Mouse (Mus musculus): ENCODE measurements around the gene Fam205c.
"Not testable (repeated sequence)": the region's sequence is repeated elsewhere in the genome, so short reads cannot be mapped to it uniquely, and the experiment has no call there.

The Fam205c gene

DNA sequence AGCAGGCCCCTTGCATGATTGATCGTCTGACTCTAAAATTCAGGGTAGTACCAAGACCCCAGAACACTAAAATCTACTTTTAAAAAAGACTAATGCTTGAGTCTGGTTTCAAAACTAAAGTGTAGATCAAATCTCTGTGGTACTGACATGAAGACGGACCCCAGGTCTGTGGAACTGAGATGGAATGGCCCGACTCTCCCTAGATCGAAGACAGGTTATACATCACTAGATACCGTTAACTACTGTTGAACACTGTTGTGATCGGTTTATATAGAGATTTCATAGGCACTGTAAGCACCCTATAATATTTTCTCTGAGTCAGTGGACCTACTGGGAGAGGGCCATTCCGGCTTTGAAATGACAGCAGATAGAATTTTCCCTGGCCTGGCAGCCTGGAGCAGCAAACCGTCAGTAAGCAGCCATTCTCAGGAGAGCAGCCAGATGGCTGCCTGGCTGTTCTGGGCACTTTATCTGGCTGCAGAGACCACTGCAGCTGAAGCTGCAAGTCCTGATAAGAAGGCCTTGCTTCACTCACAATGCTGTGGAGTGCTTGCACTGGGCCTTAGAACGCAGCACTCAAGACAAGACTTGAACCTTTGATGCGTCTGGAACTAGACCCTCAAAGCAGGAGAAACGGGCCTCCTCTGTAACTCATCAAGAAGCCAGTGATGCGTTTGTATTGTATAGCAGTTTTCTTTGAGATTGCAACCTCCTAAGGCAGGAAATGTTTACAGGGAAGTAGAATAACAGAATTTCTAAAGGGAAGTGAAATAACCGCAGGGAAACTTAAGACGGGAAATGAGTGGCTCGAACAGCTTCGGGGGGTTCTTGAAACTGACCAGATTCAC lies 6.0 kb upstream of the Fam205c start:
- in situ Hi-C loops (cut with MboI; ENCODE audit: unreplicated experiment in 2 of 2), result loop anchor here (5.0 kb wide), 1 partner anchor 82 kb away; no protein-coding TSS in a partner anchor

DNA sequence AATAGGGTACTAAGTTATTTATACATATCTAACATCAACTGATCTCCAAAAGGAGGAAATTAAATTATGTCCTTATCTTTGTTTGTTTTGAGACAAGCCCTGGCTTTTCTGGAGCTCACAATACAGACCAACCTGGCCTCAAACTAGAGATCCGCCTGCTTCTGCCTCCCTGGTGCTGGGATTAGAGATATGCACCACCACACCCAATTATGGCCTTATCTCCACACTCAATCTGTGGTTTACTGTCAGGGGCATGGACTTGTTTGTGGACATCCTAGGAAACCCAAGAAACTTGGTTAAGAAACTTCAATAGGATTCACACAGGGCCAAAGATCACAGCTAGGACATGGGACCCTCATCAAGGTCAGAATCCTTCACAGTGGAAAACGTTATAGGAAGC lies 3.6 kb upstream of the Fam205c start:
- in situ Hi-C loops (cut with MboI; ENCODE audit: unreplicated experiment in 2 of 2), result loop anchor here (5.0 kb wide), 1 partner anchor 85 kb away; no protein-coding TSS in a partner anchor

GRCm38 (mm10) chr4:42876586-42877291 lies 2.7 kb upstream of the Fam205c start:
- in situ Hi-C loops (cut with MboI; ENCODE audit: unreplicated experiment in 2 of 2), result loop anchor here (5.0 kb wide), 1 partner anchor 86 kb away; no protein-coding TSS in a partner anchor

- in situ Hi-C loops (cut with MboI; ENCODE audit: unreplicated experiment in 2 of 2), result no loop called here
Observed at GRCm38 (mm10) chr4:42872746-42873435, 1.1 kb downstream of the Fam205c start.

DNA sequence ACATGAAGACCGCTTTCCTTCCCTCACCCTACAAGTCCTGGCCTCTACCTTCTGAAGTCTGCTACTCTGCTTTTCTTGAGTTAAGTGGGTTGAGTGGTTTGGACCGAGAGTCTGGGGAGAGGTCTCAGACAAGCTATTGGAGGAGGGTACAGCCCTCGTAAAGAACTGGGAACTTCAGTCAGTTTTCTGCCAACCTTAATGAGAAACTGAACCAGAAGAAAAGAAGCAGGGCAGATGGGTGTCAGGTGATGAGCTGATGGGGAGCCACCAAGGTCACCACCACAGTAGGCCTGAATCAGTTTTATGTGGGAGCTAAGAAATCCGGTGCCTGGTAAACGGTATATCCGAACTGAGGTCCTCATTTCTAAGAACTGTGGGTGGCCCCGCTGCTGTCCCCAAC lies 1.9 kb downstream of the Fam205c start:
- in situ Hi-C loops (cut with MboI; ENCODE audit: unreplicated experiment in 2 of 2), result no loop called here

GRCm38 (mm10) chr4:42870748-42871147 lies 3.3 kb downstream of the Fam205c start:
- in situ Hi-C loops (cut with MboI; ENCODE audit: unreplicated experiment in 2 of 2), result no loop called here

DNA sequence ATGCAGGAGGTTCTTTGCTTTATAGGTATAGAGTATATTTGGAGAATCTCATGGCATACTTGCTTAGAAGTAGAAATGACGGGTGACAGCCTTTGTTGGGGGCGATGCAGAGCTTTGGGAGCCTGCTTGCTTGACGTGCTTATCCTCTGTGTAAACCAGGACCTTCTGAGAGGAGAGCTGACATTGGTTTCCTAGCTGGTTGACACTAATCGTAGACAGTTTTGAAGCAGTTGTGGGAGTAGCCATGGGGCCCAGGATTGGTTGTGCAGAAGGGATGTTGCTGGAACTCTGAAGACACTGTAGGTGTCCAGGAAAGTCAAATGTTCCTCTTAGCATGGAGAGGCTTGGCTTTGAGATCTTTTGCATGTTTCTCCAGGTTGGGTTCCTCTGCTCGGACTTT lies 5.8 kb downstream of the Fam205c start:
- in situ Hi-C loops (cut with MboI; ENCODE audit: unreplicated experiment in 2 of 2), result no loop called here

GRCm38 (mm10) chr4:42867390-42867789 lies 6.6 kb downstream of the Fam205c start:
- in situ Hi-C loops (cut with MboI; ENCODE audit: unreplicated experiment in 2 of 2), result no loop called here

- in situ Hi-C loops (cut with MboI; ENCODE audit: unreplicated experiment in 2 of 2), result not testable (repeated sequence)
Observed at GRCm38 (mm10) chr4:42863487-42863886, 10.5 kb downstream of the Fam205c start.

DNA sequence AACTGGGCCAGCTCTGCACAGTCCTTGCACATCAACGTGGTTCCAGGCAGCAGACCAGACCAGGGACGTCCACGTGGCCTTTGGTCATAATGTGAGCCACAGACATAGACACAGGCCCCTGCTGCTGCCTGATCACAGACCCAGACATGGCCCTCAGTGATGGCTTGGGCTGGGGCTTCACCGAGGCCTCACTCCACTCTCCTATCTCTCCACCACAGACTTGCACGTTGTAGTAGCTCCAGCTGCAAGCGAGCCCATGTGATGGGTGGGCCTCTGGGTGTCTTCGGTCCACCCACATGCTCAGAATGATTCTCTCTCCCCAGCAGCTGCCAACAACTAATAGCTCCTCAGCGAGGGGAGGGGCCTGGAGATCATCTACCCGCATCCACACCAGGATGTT lies 13.6 kb downstream of the Fam205c start:
- in situ Hi-C loops (cut with MboI; ENCODE audit: unreplicated experiment in 2 of 2), result not testable (repeated sequence)

- in situ Hi-C loops (cut with MboI; ENCODE audit: unreplicated experiment in 2 of 2), result not testable (repeated sequence)
Observed at GRCm38 (mm10) chr4:42856671-42857070, 17.4 kb downstream of the Fam205c start, which contains the start of gene Gm12394. Gene Gm12394 (minus strand): TSS chr4:42856771.

DNA sequence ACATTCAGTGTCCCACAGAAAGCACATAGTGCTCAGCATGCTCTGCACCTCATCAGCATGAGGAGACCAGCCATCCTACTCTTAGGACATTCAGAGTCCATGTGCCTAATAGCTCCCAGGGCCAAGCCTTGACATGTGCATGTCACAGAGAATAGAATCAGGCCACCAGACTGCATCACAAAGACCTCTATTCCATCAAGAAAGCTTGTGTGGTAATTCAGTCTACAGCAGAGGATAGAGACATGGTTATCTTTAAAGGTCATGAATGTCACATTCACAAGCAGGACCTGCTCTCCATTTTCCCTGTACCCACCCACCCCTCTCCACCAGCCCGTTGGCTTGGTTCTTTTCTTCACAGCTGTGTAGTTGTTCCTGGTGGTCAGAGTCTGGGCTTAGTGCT lies 20.2 kb downstream of the Fam205c start, which contains the start of gene Fam205a1:
Gene Fam205a1, minus strand, starts transcription at position 101 of the 400 bp plus-strand sequence.
- in situ Hi-C loops (cut with MboI; ENCODE audit: unreplicated experiment in 2 of 2), result not testable (repeated sequence)
